Mouse (Mus musculus) CH12.LX (cell line): Measurements from ENCODE around the gene Il2ra.

ENCODE experiments used
- CTCF ChIP-seq, 2 experiments: IDR thresholded peaks in 1 of 2; conservative IDR thresholded peaks in 1 of 2; 2 replicates each; pipeline ENCODE4 v1.5.1; 2011 to 2012; ENCODE audit warnings: low read depth in 2 of 2, low read length in 2 of 2, improper control_type of control experiment in 1 of 2, inconsistent platforms in 1 of 2, mild to moderate bottlenecking in 1 of 2, moderate library complexity in 1 of 2
- EP300 ChIP-seq: IDR thresholded peaks from 2 replicates; pipeline ENCODE4 v1.6.1; 2011; ENCODE audit warnings: low read length, improper control_type of control experiment
- GABPA ChIP-seq: IDR thresholded peaks from 2 replicates; pipeline ENCODE4 v1.6.1; 2012; ENCODE audit warnings: low read depth, low read length, improper control_type of control experiment, inconsistent platforms; ENCODE audit not compliant: insufficient replicate concordance
- MAX ChIP-seq: IDR thresholded peaks from 2 replicates; pipeline ENCODE4 v1.6.1; 2011; ENCODE audit warnings: low read length, improper control_type of control experiment
- MEF2A ChIP-seq: IDR thresholded peaks from 2 replicates; pipeline ENCODE4 v1.6.1; 2014; ENCODE audit warnings: low read depth, mild to moderate bottlenecking, inconsistent platforms, low read length, improper control_type of control experiment, borderline replicate concordance
- NELFE ChIP-seq: IDR thresholded peaks from 2 replicates; pipeline ENCODE4 v1.6.1; 2011; ENCODE audit warnings: low read depth, low read length, improper control_type of control experiment
- NRF1 ChIP-seq: IDR thresholded peaks from 2 replicates; pipeline ENCODE4 v1.6.1; 2014; ENCODE audit warnings: low read depth, mild to moderate bottlenecking, inconsistent platforms, low read length, improper control_type of control experiment, moderate library complexity
- POLR2A ChIP-seq: IDR thresholded peaks from 2 replicates; pipeline ENCODE4 v1.6.1; 2011; ENCODE audit warnings: low read depth, mild to moderate bottlenecking, improper control_type of control experiment, low read length
- RAD21 ChIP-seq: IDR thresholded peaks from 2 replicates; pipeline ENCODE4 v1.6.1; 2011; ENCODE audit warnings: low read depth, mild to moderate bottlenecking, low read length, improper control_type of control experiment, moderate library complexity
- ZC3H11A ChIP-seq: IDR thresholded peaks from 2 replicates; pipeline ENCODE4 v1.6.1; 2012; ENCODE audit warnings: low read depth, mild to moderate bottlenecking, inconsistent platforms, low read length, improper control_type of control experiment
- ZKSCAN1 ChIP-seq: IDR thresholded peaks from 2 replicates; pipeline ENCODE4 v1.6.1; 2012; ENCODE audit warnings: low read depth, inconsistent platforms, low read length, improper control_type of control experiment, borderline replicate concordance
- ZNF384 ChIP-seq: IDR thresholded peaks from 2 replicates; pipeline ENCODE4 v1.6.1; 2012; ENCODE audit warnings: low read depth, low read length, improper control_type of control experiment, inconsistent platforms

DNA sequence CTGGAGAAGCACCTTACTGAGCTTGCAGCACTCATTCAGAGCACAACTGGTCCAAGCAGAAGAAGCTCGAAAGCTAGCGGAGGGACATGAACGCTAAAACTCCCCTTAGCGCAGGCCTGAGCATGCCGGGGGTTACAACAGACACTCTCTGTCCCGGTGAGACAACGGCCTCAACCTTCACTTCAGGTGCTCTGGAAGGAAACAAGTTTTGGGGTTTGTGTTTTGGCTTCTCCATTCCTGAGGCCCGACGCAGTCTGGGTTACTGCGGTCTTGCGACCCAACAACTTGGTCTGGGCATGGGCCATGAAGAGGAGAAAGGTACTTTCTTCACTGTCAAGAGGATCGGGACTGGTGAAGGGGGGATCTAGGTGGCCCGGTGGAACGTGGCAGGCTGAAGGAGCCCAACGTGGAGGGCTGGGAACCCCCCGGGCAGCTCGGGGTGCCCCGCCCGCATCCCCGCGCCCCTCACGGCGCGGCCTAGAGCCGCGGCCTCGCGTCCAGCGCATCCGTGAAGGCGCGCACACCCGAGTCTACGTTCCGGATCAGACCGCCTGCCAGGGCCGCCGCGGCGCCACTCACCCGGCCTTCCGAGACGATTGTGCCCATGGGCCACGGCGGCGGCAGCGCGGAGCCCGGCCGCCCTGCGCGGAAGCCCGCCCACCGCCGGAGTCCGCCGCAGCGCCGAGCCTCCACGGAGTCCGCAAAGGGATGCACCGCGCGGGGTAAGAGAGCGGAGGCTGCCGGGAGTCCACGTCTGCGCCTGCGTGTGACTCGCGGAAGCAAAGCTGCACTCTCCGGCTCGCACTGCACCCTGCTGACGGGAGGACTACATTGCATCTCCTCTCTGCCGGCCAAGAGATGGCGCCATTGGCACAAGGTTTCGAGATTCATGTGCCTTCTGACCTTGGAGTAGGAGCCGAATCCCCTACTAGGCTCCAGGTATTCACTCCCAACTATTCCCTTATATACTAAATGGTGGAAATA is 39.8 kb upstream of the Il2ra start:
- TF ChIP-seq CTCF (conservative IDR thresholded peaks at IDR 0.05 in 1 of 2, IDR thresholded peaks at IDR 0.05 in 1 of 2; ENCODE audit: low read depth in 2 of 2, low read length in 2 of 2): peak; percentile 90 to 100
- no peak for TF ChIP-seq ZNF384
- peak; percentile 91 for TF ChIP-seq NRF1
- TF ChIP-seq EP300: no peak
- TF ChIP-seq GABPA: peak; percentile 91
- TF ChIP-seq RAD21: no peak; the same call in none of the 2 replicates
- peak; percentile 89 for TF ChIP-seq POLR2A
- peak; percentile 71; the same call in 1 of the 2 replicates for TF ChIP-seq MEF2A
- peak; percentile 97 for TF ChIP-seq NELFE
- TF ChIP-seq ZKSCAN1: no peak
- peak; percentile 73 for TF ChIP-seq MAX
- TF ChIP-seq ZC3H11A: peak; percentile 91
